Mouse (Mus musculus): ENCODE measurements at regions not wholly inside any gene's neighbourhood (a gene's known extent, or its start where the extent isn't known, plus 50 kb on each side); places are given as distances from the start of the nearest gene placed in this dataset.

DNA sequence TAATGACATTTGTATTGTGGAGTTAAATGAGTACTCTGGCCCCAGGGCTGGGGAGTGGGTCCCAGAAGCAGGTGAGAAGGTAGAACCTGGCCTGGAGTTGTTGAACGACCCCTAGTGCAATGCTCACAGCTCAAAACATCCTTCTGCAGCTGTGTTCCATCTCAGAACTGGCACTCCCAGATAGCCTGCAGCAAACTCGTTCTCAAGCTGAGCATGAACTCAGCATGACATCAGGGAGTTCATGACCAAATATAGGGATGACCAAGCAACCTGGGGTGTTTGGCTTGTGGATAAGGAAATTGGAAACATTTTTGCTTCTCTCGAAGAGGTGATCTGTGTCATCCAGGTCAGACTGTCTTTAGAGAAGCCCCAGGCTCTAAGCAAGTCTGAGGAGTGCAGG is 126.4 kb upstream of the Jun start:
- H3K9ac ChIP-seq (replicated peaks; ENCODE audit: low read length), result no peak overlapping the region
- H3K9me3 ChIP-seq (ENCODE audit: low read length), result no peaks in the 10 kb centered on the region
- no peak for ATAC-seq (ENCODE audit: low FRiP score, low TSS enrichment)
- no peak overlapping the region for H3K4me3 ChIP-seq (ENCODE audit: low read length)
- H3K27ac ChIP-seq (ENCODE audit: low read length), result no peak overlapping the region
- H3K36me3 ChIP-seq (ENCODE audit: insufficient read depth, low read length), result no peaks in the 10 kb centered on the region
- 60% methylated on average over 3 of the region's 3 CpGs for WGBS
- H3K4me1 ChIP-seq (ENCODE audit: insufficient read depth, low read length), result 0 out of 2 replicates have a peak, but pooled peaks cover 3% of the 10 kb centered on the region
- no peak overlapping the region for H3K4me2 ChIP-seq (replicated peaks; ENCODE audit: low read depth, low read length)
- H3K27me3 ChIP-seq (ENCODE audit: insufficient read depth, low read length), result no peaks in the 10 kb centered on the region

DNA sequence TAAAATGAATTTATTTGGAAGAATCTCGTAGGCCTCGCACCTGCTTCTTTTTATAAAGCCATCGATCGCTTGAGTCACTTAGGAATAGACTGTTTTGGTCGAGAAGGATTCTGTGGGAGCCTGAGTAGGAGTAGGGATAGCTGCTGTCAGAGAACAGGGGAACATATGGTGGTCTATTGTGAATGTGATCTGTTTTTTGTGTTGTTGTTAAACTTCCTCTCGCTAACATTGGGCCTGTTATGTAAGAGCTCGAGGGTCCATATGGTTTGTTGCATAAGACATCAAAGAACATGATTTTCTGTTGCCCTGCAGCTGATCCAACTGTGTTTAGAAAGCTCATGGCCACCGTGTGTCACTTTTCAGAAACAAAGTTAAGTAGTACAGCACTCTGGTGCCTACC is 126.9 kb upstream of the Jun start:
- H3K9me3 ChIP-seq (ENCODE audit: low read length), result no peaks in the 10 kb centered on the region
- 80% methylated on average over 8 of the region's 8 CpGs for WGBS
- H3K27ac ChIP-seq (ENCODE audit: low read length), result no peak overlapping the region
- H3K4me1 ChIP-seq (ENCODE audit: insufficient read depth, low read length), result 0 out of 2 replicates have a peak, but pooled peaks cover 3% of the 10 kb centered on the region
- H3K27me3 ChIP-seq (ENCODE audit: insufficient read depth, low read length), result no peaks in the 10 kb centered on the region
- H3K4me2 ChIP-seq (replicated peaks; ENCODE audit: low read depth, low read length), result no peak overlapping the region
- no peaks in the 10 kb centered on the region for H3K36me3 ChIP-seq (ENCODE audit: insufficient read depth, low read length)
- ATAC-seq (ENCODE audit: low FRiP score, low TSS enrichment), result no peak
- H3K9ac ChIP-seq (replicated peaks; ENCODE audit: low read length), result no peak overlapping the region
- no peak overlapping the region for H3K4me3 ChIP-seq (ENCODE audit: low read length)

DNA sequence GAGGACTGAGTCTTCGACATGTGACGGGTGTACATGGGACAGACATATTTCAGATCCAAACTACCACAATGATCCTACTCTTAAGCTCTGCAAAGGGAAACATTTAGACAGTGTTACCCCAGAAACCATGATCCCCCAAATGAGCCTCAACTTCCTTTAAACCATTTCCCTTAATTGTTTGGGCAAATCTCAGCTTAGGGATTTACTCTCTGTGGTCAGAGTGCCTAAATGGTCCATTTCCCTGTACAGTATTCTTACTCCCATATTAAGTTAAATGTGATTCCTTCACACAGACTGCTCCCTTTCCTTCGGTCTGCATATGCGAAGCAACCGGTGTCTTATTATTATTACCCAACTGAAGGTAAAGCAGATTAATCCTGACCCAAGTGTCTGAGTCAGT is 128.4 kb upstream of the Jun start:
- no peak overlapping the region for H3K9ac ChIP-seq (replicated peaks; ENCODE audit: low read length)
- H3K4me3 ChIP-seq (ENCODE audit: low read length), result no peak overlapping the region
- H3K27ac ChIP-seq (ENCODE audit: low read length), result no peak overlapping the region
- H3K27me3 ChIP-seq (ENCODE audit: insufficient read depth, low read length), result no peaks in the 10 kb centered on the region
- ATAC-seq (ENCODE audit: low FRiP score, low TSS enrichment), result no peak
- 0 out of 2 replicates have a peak, but pooled peaks cover 3% of the 10 kb centered on the region for H3K4me1 ChIP-seq (ENCODE audit: insufficient read depth, low read length)
- 93% methylated on average over 5 of the region's 5 CpGs for WGBS
- no peak overlapping the region for H3K4me2 ChIP-seq (replicated peaks; ENCODE audit: low read depth, low read length)
- H3K36me3 ChIP-seq (ENCODE audit: insufficient read depth, low read length), result no peaks in the 10 kb centered on the region
- H3K9me3 ChIP-seq (ENCODE audit: low read length), result no peaks in the 10 kb centered on the region

DNA sequence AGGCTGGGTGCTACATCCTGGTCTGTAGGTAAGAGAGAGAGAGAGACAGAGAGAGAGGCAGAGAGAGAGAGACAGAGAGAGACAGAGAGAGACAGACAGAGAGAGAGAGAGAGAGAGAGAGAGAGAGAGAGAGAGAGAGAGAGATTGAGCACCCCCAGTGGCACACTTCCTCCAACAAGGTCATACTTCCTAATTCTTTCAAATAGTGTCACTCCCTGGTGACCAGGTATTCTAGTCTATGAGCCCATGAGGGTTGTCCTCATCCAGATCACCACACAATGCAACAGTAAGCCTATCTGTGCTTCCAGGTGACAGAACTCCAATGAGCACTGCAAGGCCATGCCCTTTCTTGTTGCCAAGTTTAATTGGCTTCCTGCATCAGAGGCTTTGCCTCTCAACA is 129.0 kb upstream of the Jun start:
- Histone ChIP-seq H3K4me1 (ENCODE audit: insufficient read depth, low read length) (0 out of 2 replicates have a peak, but pooled peaks cover 3% of the 10 kb centered on the region), H3K4me2 (replicated peaks; ENCODE audit: low read depth, low read length) (no peak overlapping the region), H3K27me3 (ENCODE audit: insufficient read depth, low read length) (no peaks in the 10 kb centered on the region), H3K9ac (replicated peaks; ENCODE audit: low read length) (no peak overlapping the region), H3K27ac (ENCODE audit: low read length) (no peak overlapping the region), H3K4me3 (ENCODE audit: low read length) (no peak overlapping the region), H3K9me3 (ENCODE audit: low read length) (no peaks in the 10 kb centered on the region), H3K36me3 (ENCODE audit: insufficient read depth, low read length) (no peaks in the 10 kb centered on the region)
- ATAC-seq (ENCODE audit: low FRiP score, low TSS enrichment), result no peak

DNA sequence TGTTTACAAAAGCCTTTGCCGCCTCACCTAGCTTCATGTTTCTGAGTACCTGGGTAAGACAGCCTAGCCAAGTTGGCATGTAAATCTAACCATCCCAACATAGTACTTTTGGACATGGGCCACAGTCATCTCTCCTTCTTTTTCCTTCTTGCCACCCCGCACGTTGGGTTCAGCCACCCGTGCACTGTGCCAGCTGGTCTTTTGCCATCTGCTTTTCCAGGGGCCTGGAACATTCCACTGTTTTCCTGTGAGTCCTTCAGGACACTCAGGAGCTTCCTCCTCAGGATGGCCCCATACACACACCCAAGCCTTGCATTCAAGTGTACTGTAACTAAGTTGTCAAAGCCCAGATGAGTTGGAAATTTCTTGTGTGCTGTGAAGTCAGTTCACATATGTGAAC is 132.2 kb upstream of the Jun start:
- Histone ChIP-seq H3K4me1 (ENCODE audit: insufficient read depth, low read length) (peaks cover 5% of the 10 kb centered on the region; the same call in 1 of the 2 replicates), H3K36me3 (ENCODE audit: insufficient read depth, low read length) (no peaks in the 10 kb centered on the region), H3K27me3 (ENCODE audit: insufficient read depth, low read length) (no peaks in the 10 kb centered on the region), H3K9ac (replicated peaks; ENCODE audit: low read length) (no peak overlapping the region), H3K9me3 (ENCODE audit: low read length) (no peaks in the 10 kb centered on the region), H3K27ac (ENCODE audit: low read length) (no peak overlapping the region), H3K4me2 (replicated peaks; ENCODE audit: low read depth, low read length) (no peak overlapping the region), H3K4me3 (ENCODE audit: low read length) (no peak overlapping the region)
- 87% methylated on average over 4 of the region's 4 CpGs for WGBS
- no peak for ATAC-seq (ENCODE audit: low FRiP score, low TSS enrichment)

DNA sequence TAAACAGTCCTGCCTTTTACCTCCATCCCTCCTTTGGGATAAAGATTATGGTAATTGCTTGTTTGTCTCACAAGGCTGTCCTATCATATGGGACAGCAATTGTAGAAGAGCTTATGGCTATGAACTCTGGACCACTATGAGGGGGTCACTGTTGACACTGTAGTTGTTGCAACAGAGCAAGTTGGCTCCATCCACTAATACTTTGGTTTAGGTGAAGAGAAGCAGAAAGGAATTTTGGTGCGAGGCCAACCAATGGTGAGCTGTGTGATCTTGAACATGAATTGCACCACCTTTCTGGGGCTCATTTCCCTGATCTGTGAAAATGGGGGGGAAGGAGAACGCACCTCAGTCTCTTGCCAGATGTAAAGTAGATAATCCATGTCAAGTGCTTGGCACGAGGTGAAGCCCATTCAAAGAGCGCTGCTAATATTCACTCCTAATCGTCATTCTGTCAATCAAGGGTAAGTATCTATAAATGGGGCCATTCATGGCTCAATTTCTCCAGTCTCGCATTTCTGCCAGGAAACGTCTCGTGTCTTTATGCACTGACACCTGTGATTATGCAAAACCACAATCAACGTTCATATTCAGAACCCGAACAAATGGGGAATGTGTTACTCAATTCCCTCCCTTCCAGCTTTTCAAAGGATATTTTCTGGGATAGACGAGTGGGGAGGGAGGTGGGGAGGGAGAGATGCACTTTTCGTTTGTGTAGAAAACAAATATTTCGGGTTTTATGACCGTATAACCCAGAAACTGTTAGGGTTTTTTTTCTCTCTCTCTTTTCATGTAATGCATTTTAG is 133.3 kb upstream of the Jun start:
- no peaks in the 10 kb centered on the region for H3K9me3 ChIP-seq (ENCODE audit: low read length)
- H3K36me3 ChIP-seq (ENCODE audit: insufficient read depth, low read length), result no peaks in the 10 kb centered on the region
- ATAC-seq (ENCODE audit: low FRiP score, low TSS enrichment), result no peak
- WGBS, result 54% methylated on average over 14 of the region's 14 CpGs
- H3K9ac ChIP-seq (replicated peaks; ENCODE audit: low read length), result no peak overlapping the region
- H3K27ac ChIP-seq (ENCODE audit: low read length), result no peak overlapping the region
- H3K4me3 ChIP-seq (ENCODE audit: low read length), result no peak overlapping the region
- H3K27me3 ChIP-seq (ENCODE audit: insufficient read depth, low read length), result no peaks in the 10 kb centered on the region
- H3K4me2 ChIP-seq (replicated peaks; ENCODE audit: low read depth, low read length), result no peak overlapping the region
- H3K4me1 ChIP-seq (ENCODE audit: insufficient read depth, low read length), result peaks cover 5% of the 10 kb centered on the region; the same call in 1 of the 2 replicates

DNA sequence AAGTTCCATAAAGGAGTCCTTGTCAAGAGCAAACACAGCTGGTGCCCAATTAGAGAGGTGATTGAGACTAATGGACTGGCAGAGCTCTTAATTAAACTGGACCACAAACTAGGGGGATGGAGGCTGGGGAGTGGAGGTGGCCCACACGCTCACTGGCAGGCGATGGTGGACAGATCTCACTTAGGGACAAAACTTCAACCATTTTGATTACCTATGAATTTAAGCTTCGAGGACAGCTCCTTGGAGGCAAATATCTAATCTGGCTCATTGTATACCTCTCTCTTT is 133.8 kb upstream of the Jun start:
- Histone ChIP-seq H3K9ac (replicated peaks; ENCODE audit: low read length) (no peak overlapping the region), H3K27me3 (ENCODE audit: insufficient read depth, low read length) (no peaks in the 10 kb centered on the region), H3K36me3 (ENCODE audit: insufficient read depth, low read length) (no peaks in the 10 kb centered on the region), H3K27ac (ENCODE audit: low read length) (no peak overlapping the region), H3K4me2 (replicated peaks; ENCODE audit: low read depth, low read length) (no peak overlapping the region), H3K4me1 (ENCODE audit: insufficient read depth, low read length) (peaks cover 5% of the 10 kb centered on the region; the same call in 1 of the 2 replicates), H3K4me3 (ENCODE audit: low read length) (no peak overlapping the region), H3K9me3 (ENCODE audit: low read length) (no peaks in the 10 kb centered on the region)
- ATAC-seq (ENCODE audit: low FRiP score, low TSS enrichment), result no peak
- WGBS, result 82% methylated on average over 3 of the region's 3 CpGs

DNA sequence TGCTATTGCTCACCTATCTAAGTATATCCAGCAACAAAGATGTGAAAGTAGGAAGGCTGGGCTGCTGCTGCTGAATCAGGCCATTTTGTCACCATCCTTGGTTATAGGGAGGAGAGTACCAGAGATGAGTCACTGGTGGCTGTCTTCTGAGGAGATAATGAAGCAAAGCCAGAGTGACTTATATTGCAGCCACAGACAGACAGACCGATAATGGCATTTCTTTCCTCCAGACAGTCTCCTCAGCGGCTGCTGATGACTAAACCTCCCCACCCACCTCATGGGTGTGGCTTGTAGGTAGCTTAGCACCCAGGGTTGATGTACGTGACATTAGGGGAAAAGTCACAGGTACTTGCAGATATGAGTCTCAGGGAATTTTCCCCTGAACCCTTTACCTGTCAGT is 136.1 kb upstream of the Jun start:
- H3K27me3 ChIP-seq (ENCODE audit: insufficient read depth, low read length), result no peaks in the 10 kb centered on the region
- no peaks in the 10 kb centered on the region for H3K36me3 ChIP-seq (ENCODE audit: insufficient read depth, low read length)
- 80% methylated on average over 3 of the region's 3 CpGs for WGBS
- H3K4me3 ChIP-seq (ENCODE audit: low read length), result no peak overlapping the region
- H3K9me3 ChIP-seq (ENCODE audit: low read length), result no peaks in the 10 kb centered on the region
- H3K27ac ChIP-seq (ENCODE audit: low read length), result no peak overlapping the region
- no peak for ATAC-seq (ENCODE audit: low FRiP score, low TSS enrichment)
- peaks cover 5% of the 10 kb centered on the region; the same call in 1 of the 2 replicates for H3K4me1 ChIP-seq (ENCODE audit: insufficient read depth, low read length)
- no peak overlapping the region for H3K9ac ChIP-seq (replicated peaks; ENCODE audit: low read length)
- H3K4me2 ChIP-seq (replicated peaks; ENCODE audit: low read depth, low read length), result no peak overlapping the region

DNA sequence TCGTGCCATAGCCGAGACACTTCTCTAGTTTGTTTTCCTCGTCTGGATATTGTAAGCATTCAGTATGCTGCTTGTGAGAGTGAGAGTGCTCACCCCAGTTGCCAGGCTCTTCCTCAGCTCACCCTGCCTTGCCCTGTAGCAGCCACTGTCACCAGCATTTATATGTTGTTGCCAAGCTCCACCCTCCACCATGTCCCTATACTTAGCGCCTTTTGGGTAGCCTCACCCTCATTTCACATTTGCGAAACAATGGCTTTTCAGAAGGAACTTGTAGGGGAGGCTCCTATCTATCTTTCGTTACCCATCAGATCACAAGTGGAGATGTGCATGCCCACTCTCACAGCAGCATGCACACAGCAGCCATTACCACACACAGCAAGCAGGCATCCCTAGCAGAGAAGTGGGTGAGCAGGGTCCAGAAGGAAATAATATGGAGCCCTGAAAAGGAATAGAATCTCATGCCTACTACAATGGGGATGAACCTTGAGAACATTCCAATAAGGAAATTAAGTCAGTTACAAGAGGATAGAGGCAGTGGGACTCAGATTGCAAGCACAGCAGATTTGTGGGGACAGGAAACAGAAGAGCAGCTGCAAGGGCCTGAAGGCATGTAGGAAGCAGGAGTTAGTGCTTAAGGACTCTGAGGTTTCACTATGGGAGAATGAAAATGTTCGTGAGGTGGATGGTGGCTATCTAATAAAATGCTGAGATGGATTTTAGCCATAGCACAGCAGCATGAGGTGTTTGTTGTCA is 139.8 kb upstream of the Jun start:
- no peaks in the 10 kb centered on the region for H3K36me3 ChIP-seq (ENCODE audit: insufficient read depth, low read length)
- no peaks in the 10 kb centered on the region for H3K9me3 ChIP-seq (ENCODE audit: low read length)
- no peak overlapping the region for H3K4me3 ChIP-seq (ENCODE audit: low read length)
- 90% methylated on average over 7 of the region's 7 CpGs for whole genome bisulfite sequencing
- no peak overlapping the region for H3K4me2 ChIP-seq (replicated peaks; ENCODE audit: low read depth, low read length)
- no peaks in the 10 kb centered on the region for H3K27me3 ChIP-seq (ENCODE audit: insufficient read depth, low read length)
- no peak overlapping the region for H3K9ac ChIP-seq (replicated peaks; ENCODE audit: low read length)
- ATAC-seq (ENCODE audit: low FRiP score, low TSS enrichment), result no peak
- peaks cover 12% of the 10 kb centered on the region for H3K4me1 ChIP-seq (ENCODE audit: insufficient read depth, low read length)
- H3K27ac ChIP-seq (ENCODE audit: low read length), result no peak overlapping the region

DNA sequence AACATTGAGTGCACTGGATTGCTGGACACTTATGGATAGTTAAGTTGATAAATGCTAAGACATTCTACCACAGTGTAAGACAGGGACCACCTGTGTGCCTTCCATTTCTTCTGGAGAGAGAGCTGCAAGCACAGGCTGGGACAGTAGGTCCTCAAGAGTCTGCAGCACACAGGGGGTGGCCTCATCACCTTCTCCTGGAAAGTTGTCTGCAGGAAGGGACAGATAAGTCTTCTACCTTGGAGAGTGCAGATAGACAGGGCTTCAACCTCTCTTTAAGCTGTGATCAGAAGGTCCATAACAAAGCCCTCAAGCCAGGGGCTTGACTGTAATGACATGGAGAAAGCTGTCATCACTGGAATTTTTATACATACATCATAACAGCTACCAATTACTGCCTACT is 140.5 kb upstream of the Jun start:
- no peak overlapping the region for H3K9ac ChIP-seq (replicated peaks; ENCODE audit: low read length)
- H3K27ac ChIP-seq (ENCODE audit: low read length), result no peak overlapping the region
- no peak overlapping the region for H3K4me2 ChIP-seq (replicated peaks; ENCODE audit: low read depth, low read length)
- no peak overlapping the region for H3K4me3 ChIP-seq (ENCODE audit: low read length)
- H3K27me3 ChIP-seq (ENCODE audit: insufficient read depth, low read length), result no peaks in the 10 kb centered on the region
- no peaks in the 10 kb centered on the region for H3K9me3 ChIP-seq (ENCODE audit: low read length)
- peaks cover 14% of the 10 kb centered on the region for H3K4me1 ChIP-seq (ENCODE audit: insufficient read depth, low read length)
- ATAC-seq (ENCODE audit: low FRiP score, low TSS enrichment), result no peak
- no peaks in the 10 kb centered on the region for H3K36me3 ChIP-seq (ENCODE audit: insufficient read depth, low read length)

Data from kidney, embryonic 16.5 days (tissue).